Mouse (Mus musculus) olfactory bulb, adult 2 months (tissue): ENCODE measurements around the gene Ift43.

Experiments used
- CTCF ChIP-seq: fragments of 200-500 bp; IDR thresholded peaks from 2 replicates; pipeline ENCODE4 v1.5.1; 2012; ENCODE audit warnings: low read depth, mild to moderate bottlenecking, low read length, moderate library complexity; ENCODE audit not compliant: insufficient read depth
- POLR2A ChIP-seq: fragments of 200-500 bp; IDR thresholded peaks from 2 replicates; pipeline ENCODE4 v1.6.1; 2012; ENCODE audit warnings: mild to moderate bottlenecking, low read depth, low read length, moderate library complexity; ENCODE audit not compliant: insufficient read depth

DNA sequence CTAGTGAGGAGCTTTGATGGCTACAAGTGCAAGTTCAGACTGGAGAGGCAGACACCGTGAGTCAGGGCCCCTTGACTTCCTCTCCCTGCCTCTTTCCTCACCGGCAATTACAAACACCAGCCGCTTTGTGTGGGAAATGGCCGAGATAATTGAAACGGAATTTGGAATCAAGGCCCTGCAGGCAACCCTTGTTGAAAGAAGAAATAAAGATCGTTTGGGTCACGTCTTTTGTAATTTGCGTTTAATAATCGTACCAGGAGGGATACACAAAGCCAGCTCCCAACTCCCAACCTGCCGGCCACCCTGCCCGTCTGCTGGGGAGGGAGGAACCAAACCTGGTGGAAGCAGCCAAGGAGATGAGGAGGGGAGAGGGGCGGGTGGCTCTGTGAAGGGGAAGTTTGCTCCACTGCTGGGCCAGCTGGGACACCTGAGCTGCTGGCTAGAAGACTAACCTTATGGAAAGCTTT is 93.2 kb downstream of the Ift43 start:
- TF ChIP-seq CTCF: no peak
- TF ChIP-seq POLR2A: no peak
